Mouse (Mus musculus) forebrain, embryonic 12.5 days (tissue): ENCODE measurements around the gene Stk24. TPM values are rescaled to one million over a fixed set of nuclear protein-coding genes. Genes with fewer than 3 reads are reported as not detected.
A peak's percentile ranks its signal among the peaks of the same experiment; 100 is the strongest.
"Not testable (repeated sequence)": the region's sequence is repeated elsewhere in the genome, so short reads cannot be mapped to it uniquely, and the experiment has no call there.

Experiments used
- ATAC-seq: fragments of 200-750 bp; cut with Nextera tagmentation; 2 replicates; pipeline ENCODE4 v1.8.0; 2017; ENCODE audit warnings: moderate TSS enrichment; ENCODE audit not compliant: low FRiP score
- H3K27ac ChIP-seq: fragments of 300-500 bp; sonication (generic); 2 replicates; pipeline ENCODE4 v1.5.1; 2016; ENCODE audit warnings: mild to moderate bottlenecking
- H3K27me3 ChIP-seq: fragments of 300-500 bp; sonication (generic); 2 replicates; pipeline ENCODE4 v1.6.1; 2016; ENCODE audit warnings: mild to moderate bottlenecking
- H3K36me3 ChIP-seq: fragments of 300-500 bp; sonication (generic); replicated peaks from 2 replicates; pipeline ENCODE4 v1.6.1; 2016; ENCODE audit warnings: mild to moderate bottlenecking
- H3K4me1 ChIP-seq: fragments of 300-500 bp; sonication (generic); 2 replicates; pipeline ENCODE4 v1.6.1; 2016
- H3K4me2 ChIP-seq: fragments of 300-500 bp; sonication (generic); 2 replicates; pipeline ENCODE4 v1.6.1; 2016; ENCODE audit warnings: mild to moderate bottlenecking, moderate library complexity
- H3K4me3 ChIP-seq: fragments of 300-500 bp; sonication (generic); replicated peaks from 2 replicates; pipeline ENCODE4 v1.5.1; 2016; ENCODE audit warnings: mild to moderate bottlenecking
- H3K9ac ChIP-seq: fragments of 300-500 bp; sonication (generic); 2 replicates; pipeline ENCODE4 v1.6.1; 2016; ENCODE audit warnings: mild to moderate bottlenecking
- H3K9me3 ChIP-seq: fragments of 300-500 bp; sonication (generic); 2 replicates; pipeline ENCODE4 v1.6.1; 2016
- WGBS: fragments of 180-500 bp; shearing (Covaris S2); methylation state at CpG from one replicate; pipeline ENCODE4 v1.1.7; 2016; 5-methylcytosine and 5-hydroxymethylcytosine counted together
- polyA plus RNA-seq: library from polyadenylated mRNA; unstranded; fragments of >200 nt; fragmentation: Nextera tagmentation; extraction: Ambion mirVana; gene quantifications from 2 replicates; pipeline ENCODE4 v1.2.1, GENCODE M21; 2016

The Stk24 gene
- 41.3 and 41.9 TPM in 2 replicates for polyA plus RNA-seq

GRCm38 (mm10) chr14:121379827-121380145 lies at the start of gene Stk24:
TSS of gene Stk24 (minus strand) at chr14:121380011.
- H3K4me3 ChIP-seq = peak within 1 kb of the TSS; percentile 93
- peak; percentile 28 for ATAC-seq
- H3K27ac ChIP-seq = peak within 1 kb of the TSS; percentile 89
- H3K9ac ChIP-seq = peak within 1 kb of the TSS; percentile 95
- H3K36me3 ChIP-seq = 0 out of 2 replicates have a peak, but pooled peaks cover 5% of the 10 kb centered on the region
- peaks cover 33% of the 10 kb centered on the region for H3K4me1 ChIP-seq
- H3K9me3 ChIP-seq = no peaks in the 10 kb centered on the region
- no peaks in the 10 kb centered on the region for H3K27me3 ChIP-seq
- peak within 1 kb of the TSS; percentile 83 for H3K4me2 ChIP-seq
- 5% methylated on average over 11 of the region's 11 CpGs for WGBS

DNA sequence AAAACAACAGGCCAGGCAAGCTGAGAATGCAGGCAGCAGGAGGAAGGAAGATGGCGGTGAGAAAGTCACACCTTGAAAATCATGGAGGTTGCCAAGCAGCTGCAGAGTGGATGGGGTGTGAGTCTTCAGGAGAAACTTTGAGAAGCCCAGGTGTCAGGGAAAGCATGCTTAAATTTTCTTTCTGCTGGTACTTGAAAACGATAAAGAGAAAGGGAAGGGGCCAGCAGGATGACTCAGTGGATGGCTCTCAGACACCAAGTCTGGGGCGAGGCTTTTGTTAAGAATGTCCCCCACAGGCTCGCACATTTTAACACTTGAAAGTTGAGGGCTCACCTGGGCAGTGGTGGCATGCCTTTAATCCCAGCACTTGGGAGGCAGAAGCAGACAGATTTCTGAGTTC lies 48.3 kb upstream of the Stk24 start:
- H3K4me2 ChIP-seq = no peak overlapping the region
- ATAC-seq = no peak
- no peaks in the 10 kb centered on the region for H3K36me3 ChIP-seq
- H3K9me3 ChIP-seq = peaks cover 11% of the 10 kb centered on the region; the same call in 1 of the 2 replicates
- H3K4me1 ChIP-seq = no peaks in the 10 kb centered on the region
- H3K4me3 ChIP-seq = no peak overlapping the region
- H3K27me3 ChIP-seq = no peaks in the 10 kb centered on the region
- no peak overlapping the region for H3K9ac ChIP-seq
- no peak overlapping the region for H3K27ac ChIP-seq
- WGBS = 86% methylated on average over 4 of the region's 4 CpGs

GRCm38 (mm10) chr14:121426743-121427142 lies 46.9 kb upstream of the Stk24 start:
- Histone ChIP-seq H3K9me3 (peaks cover 11% of the 10 kb centered on the region; the same call in 1 of the 2 replicates), H3K27ac (no peak overlapping the region), H3K4me3 (no peak overlapping the region), H3K27me3 (no peaks in the 10 kb centered on the region), H3K4me1 (no peaks in the 10 kb centered on the region), H3K9ac (no peak overlapping the region), H3K36me3 (no peaks in the 10 kb centered on the region), H3K4me2 (no peak overlapping the region)
- no peak for ATAC-seq

DNA sequence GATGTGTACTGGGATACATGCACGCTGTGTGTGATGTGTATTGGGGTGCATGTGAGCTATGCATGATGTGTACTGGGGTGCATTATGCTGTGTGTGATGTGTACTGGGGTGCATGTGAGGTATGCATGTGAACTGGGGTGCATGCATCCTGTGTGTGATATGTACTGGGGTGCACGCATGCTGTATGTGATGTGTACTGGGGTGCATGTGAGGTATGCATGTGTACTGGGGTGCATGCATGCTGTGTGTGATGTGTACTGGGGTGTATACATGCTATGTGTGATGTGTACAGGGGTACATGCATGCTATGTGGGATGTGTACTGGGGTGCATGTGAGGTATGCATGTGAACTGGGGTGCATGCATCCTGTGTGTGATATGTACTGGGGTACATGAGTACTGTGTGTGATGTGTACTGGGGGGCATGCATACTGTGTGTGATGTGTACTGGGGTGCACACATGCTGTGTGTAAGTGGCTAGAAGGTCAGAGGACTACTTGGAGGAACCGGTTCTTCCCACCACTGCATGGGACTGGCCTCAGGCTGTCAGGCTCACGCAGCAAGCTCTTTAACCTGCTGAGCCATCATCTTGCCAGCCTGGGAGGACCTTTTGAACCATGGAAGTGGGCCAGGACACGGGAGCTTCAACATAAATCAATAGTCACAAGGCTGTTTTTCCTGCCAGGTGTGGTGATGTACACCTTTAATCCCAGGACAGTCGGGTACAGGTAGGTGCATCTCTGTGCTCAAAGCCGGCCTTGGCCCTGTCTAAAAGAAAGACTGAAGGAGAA lies 45.4 kb upstream of the Stk24 start:
- H3K27me3 ChIP-seq = no peaks in the 10 kb centered on the region
- H3K9ac ChIP-seq = no peak overlapping the region
- H3K4me2 ChIP-seq = no peak overlapping the region
- no peak overlapping the region for H3K27ac ChIP-seq
- peaks cover 16% of the 10 kb centered on the region for H3K9me3 ChIP-seq
- H3K36me3 ChIP-seq = no peaks in the 10 kb centered on the region
- no peak for ATAC-seq
- H3K4me3 ChIP-seq = no peak overlapping the region
- WGBS = 81% methylated on average over 7 of the region's 7 CpGs
- no peaks in the 10 kb centered on the region for H3K4me1 ChIP-seq

DNA sequence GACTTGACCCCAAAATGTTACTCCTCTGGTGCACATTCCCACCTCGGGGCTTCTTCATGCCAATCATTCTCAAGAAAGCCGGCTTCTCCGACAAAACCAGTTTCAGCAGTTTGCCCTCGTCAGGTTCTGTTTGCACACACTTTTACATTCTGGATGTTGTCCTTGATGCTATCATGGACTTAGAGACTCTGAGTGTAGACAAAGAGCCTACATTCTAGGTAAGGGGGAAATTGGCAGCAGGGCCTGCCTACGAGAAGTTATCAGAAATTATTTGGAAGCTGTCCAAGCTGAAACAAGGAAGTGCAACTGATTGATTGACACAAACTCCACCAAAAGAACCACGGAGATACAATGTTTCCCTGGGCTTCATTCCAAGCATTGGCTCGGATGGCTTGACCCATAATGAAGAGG lies 43.5 kb upstream of the Stk24 start:
- H3K4me2 ChIP-seq = no peak overlapping the region
- H3K9ac ChIP-seq = no peak overlapping the region
- H3K9me3 ChIP-seq = peaks cover 13% of the 10 kb centered on the region
- 70% methylated on average over 7 of the region's 7 CpGs for WGBS
- H3K27ac ChIP-seq = no peak overlapping the region
- no peaks in the 10 kb centered on the region for H3K36me3 ChIP-seq
- ATAC-seq = no peak
- H3K27me3 ChIP-seq = no peaks in the 10 kb centered on the region
- H3K4me3 ChIP-seq = no peak overlapping the region
- no peaks in the 10 kb centered on the region for H3K4me1 ChIP-seq

GRCm38 (mm10) chr14:121422664-121423340 lies 43.0 kb upstream of the Stk24 start:
- WGBS = 79% methylated on average over 4 of the region's 4 CpGs
- Histone ChIP-seq H3K9ac (no peak overlapping the region), H3K9me3 (peaks cover 8% of the 10 kb centered on the region), H3K36me3 (no peaks in the 10 kb centered on the region), H3K4me2 (no peak overlapping the region), H3K27me3 (no peaks in the 10 kb centered on the region), H3K4me1 (no peaks in the 10 kb centered on the region), H3K27ac (0 out of 2 replicates have a peak overlapping the region, but pooled peaks have one; percentile 25), H3K4me3 (no peak overlapping the region)
- ATAC-seq = no peak

DNA sequence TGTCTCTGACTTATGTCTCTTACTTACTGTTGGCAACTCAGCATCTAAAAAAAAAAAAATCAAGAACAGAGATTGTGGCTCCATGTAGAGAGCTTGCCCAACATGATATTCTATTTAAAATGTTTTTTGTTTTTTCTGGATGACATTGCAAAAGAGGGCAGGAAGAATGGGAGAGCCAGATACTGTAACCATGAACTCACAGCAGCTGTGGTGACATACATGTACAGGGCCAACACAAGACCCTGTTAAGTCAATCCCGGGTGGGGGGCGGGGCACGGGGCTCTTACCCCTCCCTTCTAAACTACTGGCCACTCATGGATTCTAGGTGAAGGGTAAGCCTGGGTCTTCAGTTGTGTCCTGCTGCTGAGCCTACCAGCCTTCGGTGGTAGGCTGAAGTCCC lies 42.2 kb upstream of the Stk24 start:
- WGBS = 95% methylated on average over 4 of the region's 4 CpGs
- no peak overlapping the region for H3K9ac ChIP-seq
- no peak overlapping the region for H3K4me3 ChIP-seq
- no peaks in the 10 kb centered on the region for H3K27me3 ChIP-seq
- H3K36me3 ChIP-seq = no peaks in the 10 kb centered on the region
- H3K4me1 ChIP-seq = no peaks in the 10 kb centered on the region
- H3K27ac ChIP-seq = no peak overlapping the region
- no peak for ATAC-seq
- H3K9me3 ChIP-seq = peaks cover 5% of the 10 kb centered on the region; the same call in 1 of the 2 replicates
- no peak overlapping the region for H3K4me2 ChIP-seq

DNA sequence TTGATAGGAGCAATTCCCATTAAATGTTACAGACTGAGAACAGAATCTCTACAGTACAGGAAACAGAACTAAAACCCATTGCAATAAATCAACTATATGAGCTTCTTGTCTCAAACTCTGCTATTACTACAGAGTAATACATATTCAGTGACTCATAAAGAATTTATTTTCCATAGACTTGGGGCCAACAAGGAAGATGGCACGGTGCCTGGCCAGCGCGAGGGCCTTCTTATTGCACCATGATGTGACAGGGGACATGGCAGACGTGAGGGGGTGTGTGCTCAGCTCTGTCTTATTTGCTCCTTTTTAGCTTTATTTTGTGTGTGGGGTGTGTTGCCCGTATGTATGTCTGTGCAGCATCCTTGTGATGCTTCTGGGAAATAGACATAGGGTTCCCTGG lies 37.8 kb upstream of the Stk24 start:
- Histone ChIP-seq H3K4me2 (no peak overlapping the region), H3K36me3 (no peaks in the 10 kb centered on the region), H3K9ac (no peak overlapping the region), H3K27me3 (no peaks in the 10 kb centered on the region), H3K4me1 (no peaks in the 10 kb centered on the region), H3K9me3 (peaks cover 5% of the 10 kb centered on the region; the same call in 1 of the 2 replicates), H3K4me3 (no peak overlapping the region), H3K27ac (no peak overlapping the region)
- WGBS = 88% methylated on average over 5 of the region's 5 CpGs
- no peak for ATAC-seq

DNA sequence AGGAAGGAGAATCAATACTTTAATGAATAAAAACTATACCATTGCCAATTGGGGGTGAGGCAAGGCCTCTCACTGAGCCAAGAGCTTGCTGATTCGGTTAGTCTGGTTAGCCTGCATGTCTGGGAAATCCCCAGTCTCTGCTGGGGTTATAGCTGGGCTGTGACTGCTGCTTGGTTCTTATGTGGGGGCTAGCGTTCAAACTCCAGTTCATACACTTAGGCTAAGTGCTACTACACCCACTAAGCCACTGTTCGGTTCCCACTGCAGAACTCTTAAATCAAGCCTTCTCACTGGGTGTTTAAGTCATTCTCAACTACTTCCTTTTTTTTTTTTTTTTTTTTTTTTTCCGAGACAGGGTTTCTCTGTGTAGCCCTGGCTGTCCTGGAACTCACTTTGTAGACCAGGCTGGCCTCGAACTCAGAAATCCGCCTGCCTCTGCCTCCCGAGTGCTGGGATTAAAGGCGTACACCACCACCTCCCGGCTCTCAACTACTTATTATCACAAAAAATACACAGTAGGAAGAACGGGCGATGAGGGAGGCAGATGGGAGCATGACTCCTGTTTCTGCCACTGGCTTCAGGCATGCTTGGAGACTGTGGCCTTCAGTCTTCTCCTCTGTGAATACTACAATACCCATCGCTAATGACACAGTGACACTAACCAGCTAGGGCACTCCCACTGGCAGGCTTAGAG lies 37.0 kb upstream of the Stk24 start:
- no peak overlapping the region for H3K4me2 ChIP-seq
- peaks cover 5% of the 10 kb centered on the region; the same call in 1 of the 2 replicates for H3K9me3 ChIP-seq
- H3K27ac ChIP-seq = no peak overlapping the region
- H3K27me3 ChIP-seq = no peaks in the 10 kb centered on the region
- 90% methylated on average over 11 of the region's 12 CpGs for WGBS
- no peaks in the 10 kb centered on the region for H3K4me1 ChIP-seq
- ATAC-seq = no peak
- H3K9ac ChIP-seq = no peak overlapping the region
- no peak overlapping the region for H3K4me3 ChIP-seq
- H3K36me3 ChIP-seq = no peaks in the 10 kb centered on the region

GRCm38 (mm10) chr14:121414635-121415241 lies 34.9 kb upstream of the Stk24 start:
- 94% methylated on average over 6 of the region's 6 CpGs for WGBS
- Histone ChIP-seq H3K27me3 (no peaks in the 10 kb centered on the region), H3K36me3 (no peaks in the 10 kb centered on the region), H3K4me1 (no peaks in the 10 kb centered on the region), H3K9me3 (no peaks in the 10 kb centered on the region), H3K27ac (no peak overlapping the region), H3K9ac (no peak overlapping the region), H3K4me2 (no peak overlapping the region), H3K4me3 (no peak overlapping the region)
- no peak for ATAC-seq

DNA sequence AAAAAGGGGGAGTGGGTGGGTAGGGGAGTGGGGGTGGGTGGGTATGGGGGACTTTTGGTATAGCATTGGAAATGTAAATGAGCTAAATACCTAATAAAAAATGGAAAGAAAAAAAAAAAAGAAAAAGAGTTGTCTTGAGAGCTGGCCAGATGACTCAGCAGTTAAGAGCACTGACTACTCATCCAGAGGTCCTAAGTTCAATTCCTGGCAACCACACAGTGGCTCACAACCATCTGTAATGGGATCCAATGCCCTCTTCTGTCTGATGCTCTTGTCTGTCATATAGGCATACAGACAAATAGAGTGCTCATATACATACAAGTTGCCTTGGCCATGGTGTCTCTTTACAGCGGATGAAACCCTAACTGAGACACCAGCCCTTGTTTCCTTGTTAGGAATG lies 33.9 kb upstream of the Stk24 start:
- H3K36me3 ChIP-seq, H3K9me3 ChIP-seq, ATAC-seq, H3K4me3 ChIP-seq, H3K27me3 ChIP-seq, H3K9ac ChIP-seq, H3K4me1 ChIP-seq, H3K27ac ChIP-seq, H3K4me2 ChIP-seq: not testable (repeated sequence)
- WGBS = 100% methylated on average over 1 of the region's 1 CpGs

GRCm38 (mm10) chr14:121408944-121409343 lies 29.1 kb upstream of the Stk24 start:
- WGBS = 89% methylated on average over 3 of the region's 3 CpGs
- ATAC-seq = no peak
- Histone ChIP-seq H3K36me3 (no peaks in the 10 kb centered on the region), H3K27ac (no peak overlapping the region), H3K4me3 (no peak overlapping the region), H3K9ac (no peak overlapping the region), H3K27me3 (0 out of 2 replicates have a peak, but pooled peaks cover 4% of the 10 kb centered on the region), H3K4me1 (no peaks in the 10 kb centered on the region), H3K4me2 (no peak overlapping the region), H3K9me3 (no peaks in the 10 kb centered on the region)
